Mouse (Mus musculus) stomach, embryonic 16.5 days (tissue): ENCODE measurements at regions not wholly inside any gene's neighbourhood (a gene's known extent, or its start where the extent isn't known, plus 50 kb on each side); places are given as distances from the start of the nearest gene placed in this dataset.

ENCODE experiments used
- ATAC-seq: fragments of 200-750 bp; cut with Nextera tagmentation; 2 replicates; pipeline ENCODE4 v1.8.0; 2017; ENCODE audit warnings: moderate number of reproducible peaks, moderate TSS enrichment; ENCODE audit not compliant: insufficient read depth, low FRiP score
- H3K27ac ChIP-seq: fragments of 300-500 bp; sonication (generic); 2 replicates; pipeline ENCODE4 v1.5.1; 2014; ENCODE audit warnings: low read length
- H3K27me3 ChIP-seq: fragments of 300-500 bp; sonication (generic); 2 replicates; pipeline ENCODE4 v1.6.1; 2014; ENCODE audit warnings: low read length, control low read depth, mixed read lengths; ENCODE audit not compliant: control insufficient read depth, insufficient read depth
- H3K36me3 ChIP-seq: fragments of 300-500 bp; sonication (generic); 2 replicates; pipeline ENCODE4 v1.6.1; 2014; ENCODE audit warnings: low read length; ENCODE audit not compliant: control insufficient read depth, insufficient read depth
- H3K4me1 ChIP-seq: fragments of 300-500 bp; sonication (generic); 2 replicates; pipeline ENCODE4 v1.6.1; 2014; ENCODE audit warnings: low read length, control low read depth, mixed read lengths; ENCODE audit not compliant: control insufficient read depth, insufficient read depth
- H3K4me2 ChIP-seq: fragments of 300-500 bp; sonication (generic); 2 replicates; pipeline ENCODE4 v1.6.1; 2014; ENCODE audit warnings: low read depth, low read length, mixed read lengths
- H3K4me3 ChIP-seq: fragments of 300-500 bp; sonication (generic); replicated peaks from 2 replicates; pipeline ENCODE4 v1.5.1; 2014; ENCODE audit warnings: mild to moderate bottlenecking, low read length
- H3K9ac ChIP-seq: fragments of 300-500 bp; sonication (generic); 2 replicates; pipeline ENCODE4 v1.6.1; 2014; ENCODE audit warnings: low read length
- H3K9me3 ChIP-seq: fragments of 300-500 bp; sonication (generic); replicated peaks from 2 replicates; pipeline ENCODE4 v1.6.1; 2016; ENCODE audit warnings: low read length, control low read depth; ENCODE audit not compliant: control insufficient read depth
- WGBS: fragments of 180-500 bp; shearing (Covaris S2); extraction: QIAGEN DNeasy Blood & Tissue Kit; methylation state at CpG from one replicate; pipeline ENCODE4 v1.1.7; 2014; 5-methylcytosine and 5-hydroxymethylcytosine counted together

DNA sequence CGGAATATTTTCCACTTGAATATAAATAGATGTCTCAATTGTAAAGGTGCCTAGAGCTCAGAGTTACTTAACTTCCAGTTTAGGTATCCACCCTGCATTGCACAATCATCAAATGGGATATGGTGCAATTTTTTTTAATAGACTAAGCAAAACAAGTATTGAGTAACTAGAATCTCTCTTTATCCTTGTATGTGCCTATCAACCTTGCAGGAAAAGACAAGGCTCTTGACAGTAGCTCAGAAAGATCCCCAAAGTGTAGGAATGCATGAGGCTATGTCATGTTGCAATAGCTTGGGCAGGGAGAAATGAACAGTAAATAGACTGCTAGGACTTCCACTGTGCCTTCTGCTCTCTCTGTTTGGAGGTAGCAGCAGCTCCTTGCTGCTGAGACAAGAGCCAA, 225.6 kb upstream of the Trib2 start:
- Histone ChIP-seq H3K27ac (no peak overlapping the region), H3K4me1 (no peaks in the 10 kb centered on the region), H3K4me3 (no peak overlapping the region), H3K36me3 (no peaks in the 10 kb centered on the region), H3K9ac (no peak overlapping the region), H3K9me3 (no peaks in the 10 kb centered on the region), H3K4me2 (no peak overlapping the region), H3K27me3 (no peaks in the 10 kb centered on the region)
- ATAC-seq = no peak
- 78% methylated on average over 1 of the region's 1 CpGs for WGBS

DNA sequence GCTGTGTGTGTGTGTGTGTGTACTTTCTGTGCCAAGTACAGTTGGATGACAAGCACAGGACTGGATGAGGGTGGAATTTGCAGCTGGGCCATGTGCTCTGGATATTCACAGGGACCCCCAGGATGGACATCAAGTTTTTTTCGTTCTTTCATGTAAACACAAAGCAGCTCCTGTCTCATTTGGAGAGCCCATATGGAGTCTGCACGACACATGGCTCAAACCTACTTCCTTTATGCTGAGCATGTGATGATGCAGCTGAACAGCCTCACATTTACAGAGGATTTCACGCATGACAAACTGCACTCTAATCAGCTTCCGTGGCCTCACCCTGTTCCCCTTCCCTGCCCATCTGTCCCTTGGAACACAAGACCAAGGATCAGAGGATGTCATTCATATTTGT, 224.4 kb upstream of the Trib2 start:
- no peaks in the 10 kb centered on the region for H3K27me3 ChIP-seq
- no peak overlapping the region for H3K4me2 ChIP-seq
- H3K36me3 ChIP-seq = no peaks in the 10 kb centered on the region
- H3K27ac ChIP-seq = no peak overlapping the region
- H3K4me3 ChIP-seq = no peak overlapping the region
- WGBS = 50% methylated on average over 4 of the region's 4 CpGs
- H3K4me1 ChIP-seq = no peaks in the 10 kb centered on the region
- no peak for ATAC-seq
- H3K9ac ChIP-seq = no peak overlapping the region
- no peaks in the 10 kb centered on the region for H3K9me3 ChIP-seq

DNA sequence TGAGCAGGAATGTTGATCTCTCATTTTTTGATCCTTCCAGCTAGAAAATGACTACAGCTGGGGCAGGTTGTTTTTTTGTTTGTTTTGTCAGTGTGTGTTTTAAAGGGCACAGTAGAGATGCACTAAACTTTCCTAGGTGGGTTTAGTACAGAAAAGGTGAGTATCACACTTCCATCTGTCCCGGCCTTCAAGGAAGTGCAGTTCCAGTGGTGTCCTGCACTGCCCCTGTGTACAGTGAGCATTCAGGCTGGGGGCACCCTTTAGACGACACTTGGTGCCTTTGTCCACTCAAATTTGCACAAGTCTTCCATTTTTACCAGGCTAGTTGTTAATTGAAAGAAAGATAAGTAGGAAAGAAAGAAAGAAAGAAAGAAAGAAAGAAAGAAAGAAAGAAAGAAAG, 218.8 kb upstream of the Trib2 start:
- H3K4me3 ChIP-seq = no peak overlapping the region
- H3K27ac ChIP-seq = no peak overlapping the region
- no peaks in the 10 kb centered on the region for H3K9me3 ChIP-seq
- no peaks in the 10 kb centered on the region for H3K36me3 ChIP-seq
- H3K9ac ChIP-seq = no peak overlapping the region
- WGBS = 54% methylated on average over 2 of the region's 2 CpGs
- H3K27me3 ChIP-seq = no peaks in the 10 kb centered on the region
- no peaks in the 10 kb centered on the region for H3K4me1 ChIP-seq
- no peak for ATAC-seq
- H3K4me2 ChIP-seq = no peak overlapping the region

DNA sequence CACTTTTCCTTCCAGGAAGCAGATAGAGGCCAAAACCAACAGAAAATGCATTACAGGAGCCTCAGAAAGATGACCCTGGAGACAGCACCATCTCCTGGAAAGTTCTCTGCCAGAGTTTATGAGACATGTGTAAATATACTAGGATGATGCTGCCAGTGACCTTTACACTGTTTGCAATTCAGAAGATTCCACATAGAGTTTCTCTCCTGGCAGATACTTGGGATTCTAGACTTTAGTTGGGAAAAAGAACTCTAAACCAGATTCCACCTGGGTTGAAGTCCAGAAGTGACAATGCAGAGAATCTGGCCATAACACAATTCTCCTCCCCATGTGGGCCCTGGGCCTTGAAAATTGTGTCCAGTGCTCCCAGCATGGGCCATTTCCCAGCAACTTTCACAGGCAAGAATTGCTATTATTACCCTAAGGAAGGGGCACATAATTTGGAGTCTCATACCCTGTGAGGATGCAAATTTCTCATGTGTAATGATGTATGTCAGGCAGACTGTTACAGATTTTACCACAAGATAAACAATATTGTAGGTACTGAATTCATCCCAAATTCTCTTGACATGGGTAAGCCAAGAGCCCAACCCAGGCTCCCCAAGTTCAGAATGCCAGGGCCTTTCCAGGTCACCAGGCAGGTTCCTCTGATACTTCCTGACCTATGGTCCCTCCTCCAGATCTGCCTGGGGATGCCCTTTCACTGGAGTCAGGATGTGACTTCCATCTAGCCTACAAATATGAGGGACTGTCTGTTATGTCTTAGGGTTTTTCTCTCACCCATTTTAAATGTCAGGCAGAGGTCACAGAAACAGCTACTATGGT, 218.2 kb upstream of the Trib2 start:
- H3K4me2 ChIP-seq = no peak overlapping the region
- ATAC-seq = no peak
- no peak overlapping the region for H3K9ac ChIP-seq
- no peak overlapping the region for H3K4me3 ChIP-seq
- H3K27me3 ChIP-seq = no peaks in the 10 kb centered on the region
- H3K27ac ChIP-seq = no peak overlapping the region
- H3K9me3 ChIP-seq = no peaks in the 10 kb centered on the region
- H3K36me3 ChIP-seq = no peaks in the 10 kb centered on the region
- no peaks in the 10 kb centered on the region for H3K4me1 ChIP-seq

DNA sequence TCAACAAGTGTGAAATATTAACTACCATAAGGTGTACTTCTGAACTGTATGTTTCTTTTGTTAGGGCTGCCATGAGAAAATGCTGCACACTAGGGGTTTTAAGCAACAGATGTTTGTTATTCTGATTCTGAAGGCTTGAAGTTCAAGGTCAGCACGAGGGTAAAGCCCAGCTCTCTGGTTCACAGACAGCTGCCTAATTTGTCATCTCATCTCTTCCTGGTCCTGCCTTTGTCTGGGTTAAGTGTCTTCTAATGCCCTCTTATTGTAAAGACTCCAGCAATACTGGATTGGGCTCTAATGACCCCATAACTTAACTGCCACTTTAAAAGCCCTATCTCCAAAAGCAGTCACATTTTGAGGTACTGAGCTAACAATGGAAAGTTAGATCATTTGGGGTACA, 209.9 kb upstream of the Trib2 start:
- H3K9me3 ChIP-seq = no peaks in the 10 kb centered on the region
- no peak overlapping the region for H3K4me3 ChIP-seq
- H3K27ac ChIP-seq = no peak overlapping the region
- ATAC-seq = no peak
- H3K27me3 ChIP-seq = no peaks in the 10 kb centered on the region
- no peak overlapping the region for H3K4me2 ChIP-seq
- no peaks in the 10 kb centered on the region for H3K4me1 ChIP-seq
- H3K36me3 ChIP-seq = no peaks in the 10 kb centered on the region
- H3K9ac ChIP-seq = no peak overlapping the region
- 24% methylated on average over 1 of the region's 1 CpGs for WGBS

DNA sequence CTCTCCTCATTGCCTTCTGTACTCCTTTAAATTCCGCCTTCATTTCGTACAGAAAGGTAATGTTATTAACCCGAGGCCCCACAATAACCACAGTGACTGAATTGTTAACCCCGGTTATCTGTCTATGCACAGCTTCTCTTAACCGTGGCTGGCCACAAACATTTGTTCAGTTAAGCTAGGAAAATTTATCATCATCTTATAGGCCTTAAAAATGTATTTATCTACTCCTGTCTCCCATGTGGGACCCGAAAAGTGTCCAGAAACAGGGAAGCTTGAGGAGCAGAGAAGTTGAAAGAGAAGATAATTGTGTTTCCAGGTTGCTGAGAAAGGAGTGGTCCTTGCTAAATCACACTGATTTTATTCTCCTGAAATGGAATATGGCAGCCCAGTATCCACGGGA, 206.6 kb upstream of the Trib2 start:
- no peak overlapping the region for H3K27ac ChIP-seq
- H3K4me2 ChIP-seq = no peak overlapping the region
- ATAC-seq = no peak
- H3K4me1 ChIP-seq = no peaks in the 10 kb centered on the region
- no peak overlapping the region for H3K9ac ChIP-seq
- no peaks in the 10 kb centered on the region for H3K36me3 ChIP-seq
- no peaks in the 10 kb centered on the region for H3K27me3 ChIP-seq
- no peak overlapping the region for H3K4me3 ChIP-seq
- no peaks in the 10 kb centered on the region for H3K9me3 ChIP-seq
- WGBS = 75% methylated on average over 7 of the region's 7 CpGs

DNA sequence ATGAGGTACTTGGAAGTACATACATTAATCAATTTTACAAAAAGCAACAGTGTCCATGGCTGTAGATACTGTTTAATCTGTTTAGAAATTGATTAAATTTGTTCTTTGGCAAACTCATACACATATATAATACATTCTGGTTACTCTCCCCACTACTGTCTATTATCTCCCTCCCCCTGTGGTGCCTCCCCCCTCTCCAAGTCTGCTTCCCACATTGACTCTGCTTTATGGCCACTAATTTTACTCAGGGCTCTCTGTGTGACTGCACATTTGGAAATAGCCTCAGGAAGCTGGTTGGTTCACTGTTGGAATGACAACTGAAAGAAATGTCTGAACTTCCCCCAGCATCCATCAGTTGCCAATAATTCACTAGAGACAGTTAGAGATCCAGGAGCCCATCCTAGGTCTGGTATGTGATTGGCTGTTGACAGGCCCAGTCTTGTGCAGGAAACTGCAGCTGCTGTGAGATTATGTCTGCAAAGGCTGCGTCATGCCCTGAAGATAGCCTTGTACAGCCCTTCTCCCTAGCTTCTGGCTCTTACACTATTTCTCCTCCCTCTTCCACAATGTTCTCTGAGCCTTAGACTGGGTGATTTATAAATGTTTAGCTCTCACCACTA, 204.6 kb upstream of the Trib2 start:
- no peaks in the 10 kb centered on the region for H3K36me3 ChIP-seq
- 31% methylated on average over 1 of the region's 1 CpGs for WGBS
- peak; percentile 60; the same call in 1 of the 2 replicates for ATAC-seq
- H3K4me1 ChIP-seq = no peaks in the 10 kb centered on the region
- no peak overlapping the region for H3K4me2 ChIP-seq
- H3K27ac ChIP-seq = no peak overlapping the region
- no peaks in the 10 kb centered on the region for H3K9me3 ChIP-seq
- no peaks in the 10 kb centered on the region for H3K27me3 ChIP-seq
- no peak overlapping the region for H3K9ac ChIP-seq
- H3K4me3 ChIP-seq = no peak overlapping the region

DNA sequence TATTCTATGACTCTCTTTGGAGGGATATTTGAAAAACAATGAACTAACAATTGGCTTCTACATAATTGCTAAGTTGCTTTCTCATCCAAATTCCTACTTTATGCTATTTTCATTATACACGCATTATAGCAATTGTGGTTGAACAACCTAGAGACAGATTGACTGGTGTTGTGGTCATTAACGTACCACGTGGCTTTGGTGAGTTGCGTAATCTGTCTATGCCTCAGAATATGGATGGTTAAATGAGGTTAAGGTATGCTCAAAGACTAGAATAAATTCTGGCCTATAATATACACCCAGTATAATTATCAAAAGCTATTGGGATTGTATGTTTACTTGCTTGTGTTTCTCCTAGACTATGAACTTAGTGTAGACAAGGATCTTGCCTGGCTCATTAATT, 201.5 kb upstream of the Trib2 start:
- Histone ChIP-seq H3K36me3 (no peaks in the 10 kb centered on the region), H3K9me3 (no peaks in the 10 kb centered on the region), H3K4me1 (no peaks in the 10 kb centered on the region), H3K27me3 (no peaks in the 10 kb centered on the region), H3K27ac (no peak overlapping the region), H3K9ac (no peak overlapping the region), H3K4me2 (no peak overlapping the region), H3K4me3 (no peak overlapping the region)
- ATAC-seq = no peak
- WGBS = 93% methylated on average over 4 of the region's 4 CpGs

DNA sequence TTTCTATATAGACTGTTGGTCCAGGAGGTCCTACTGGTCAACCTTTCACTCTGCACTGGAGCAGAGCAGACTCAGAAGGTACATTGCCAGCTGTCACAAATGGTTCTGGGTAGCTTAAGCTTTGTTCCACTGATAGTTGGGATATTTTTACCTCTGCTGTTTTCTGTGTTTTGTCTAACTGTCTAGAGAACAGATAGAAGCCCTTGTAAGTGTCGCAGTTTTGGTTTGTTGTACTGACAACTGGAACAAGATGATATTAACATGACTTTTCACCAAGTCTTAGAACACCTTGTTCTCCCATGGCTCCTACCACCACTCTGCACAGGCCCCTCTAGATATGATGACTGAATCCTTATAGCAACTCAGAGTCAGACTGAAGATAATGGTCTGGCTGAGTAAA, 199.9 kb upstream of the Trib2 start:
- ATAC-seq = no peak
- no peak overlapping the region for H3K4me2 ChIP-seq
- H3K4me1 ChIP-seq = no peaks in the 10 kb centered on the region
- no peak overlapping the region for H3K4me3 ChIP-seq
- no peaks in the 10 kb centered on the region for H3K27me3 ChIP-seq
- H3K27ac ChIP-seq = no peak overlapping the region
- H3K36me3 ChIP-seq = no peaks in the 10 kb centered on the region
- no peaks in the 10 kb centered on the region for H3K9me3 ChIP-seq
- WGBS = 90% methylated on average over 1 of the region's 1 CpGs
- H3K9ac ChIP-seq = no peak overlapping the region
